Mouse (Mus musculus) lung, embryonic 15.5 days (tissue): ENCODE results near the gene Gpn3. TPM values are rescaled to one million over a fixed set of nuclear protein-coding genes. Genes with fewer than 3 reads are reported as not detected.

Experiments used
- ATAC-seq: fragments of 200-750 bp; cut with Nextera tagmentation; 2 replicates; pipeline ENCODE4 v1.8.0; 2017; ENCODE audit warnings: moderate number of reproducible peaks, borderline replicate concordance; ENCODE audit not compliant: low FRiP score, low TSS enrichment; ENCODE audit errors: extremely low read depth
- H3K27ac ChIP-seq: fragments of 300-500 bp; sonication (generic); 2 replicates; pipeline ENCODE4 v1.5.1; 2015; ENCODE audit warnings: moderate library complexity, mild to moderate bottlenecking, inconsistent platforms
- H3K27me3 ChIP-seq: fragments of 300-500 bp; sonication (generic); 2 replicates; pipeline ENCODE4 v1.6.1; 2015; ENCODE audit warnings: inconsistent platforms
- H3K36me3 ChIP-seq: fragments of 300-500 bp; sonication (generic); 2 replicates; pipeline ENCODE4 v1.6.1; 2015; ENCODE audit warnings: inconsistent platforms
- H3K4me1 ChIP-seq: fragments of 300-500 bp; sonication (generic); 2 replicates; pipeline ENCODE4 v1.6.1; 2015; ENCODE audit warnings: inconsistent platforms
- H3K4me2 ChIP-seq: fragments of 300-500 bp; sonication (generic); 2 replicates; pipeline ENCODE4 v1.6.1; 2015; ENCODE audit warnings: inconsistent platforms, mild to moderate bottlenecking, moderate library complexity
- H3K4me3 ChIP-seq: fragments of 300-500 bp; sonication (generic); 2 replicates; pipeline ENCODE4 v1.5.1; 2015; ENCODE audit warnings: mild to moderate bottlenecking, inconsistent platforms
- H3K9ac ChIP-seq: fragments of 300-500 bp; sonication (generic); 2 replicates; pipeline ENCODE4 v1.6.1; 2015; ENCODE audit warnings: inconsistent platforms
- H3K9me3 ChIP-seq: fragments of 300-500 bp; sonication (generic); 2 replicates; pipeline ENCODE4 v1.6.1; 2016; ENCODE audit warnings: inconsistent platforms
- WGBS: fragments of 180-500 bp; shearing (Covaris S2); methylation state at CpG from one replicate; pipeline ENCODE4 v1.1.7; 2015; 5-methylcytosine and 5-hydroxymethylcytosine counted together
- polyA plus RNA-seq: library from polyadenylated mRNA; unstranded; fragments of >200 nt; fragmentation: Nextera tagmentation; extraction: Ambion mirVana; gene quantifications from 2 replicates; pipeline ENCODE4 v1.2.1, GENCODE M21; 2015

Gpn3 gene
- polyA plus RNA-seq, 1 experiment from 2014 or later, result 70.5 TPM

DNA sequence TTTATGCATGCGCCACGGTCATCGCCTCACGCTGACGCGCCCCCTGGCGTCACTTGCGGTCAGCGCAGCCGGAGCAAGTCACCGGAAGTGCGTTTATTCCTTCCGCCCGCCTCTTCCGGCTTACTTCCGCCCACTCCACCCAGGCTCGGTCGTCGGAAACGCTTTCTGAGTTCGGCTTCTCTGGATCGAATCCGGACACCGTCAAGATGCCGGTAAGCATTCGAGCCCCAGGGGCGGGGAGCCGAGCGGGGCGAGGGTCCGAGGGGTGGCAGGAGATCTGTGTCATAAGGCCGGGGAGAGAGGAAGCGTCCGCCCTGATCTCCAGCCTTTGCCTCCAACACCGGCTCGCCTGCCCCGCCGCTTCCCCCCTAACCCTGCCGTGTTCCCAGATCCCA lies 20.1 kb downstream of the Gpn3 start, which contains the start of gene Arpc3:
Gene Arpc3, plus strand, starts transcription at position 93 of the 395 bp plus-strand sequence.
- no peaks in the 10 kb centered on the region for H3K9me3 ChIP-seq
- WGBS, result under 1% methylated on average over 39 of the region's 39 CpGs

DNA sequence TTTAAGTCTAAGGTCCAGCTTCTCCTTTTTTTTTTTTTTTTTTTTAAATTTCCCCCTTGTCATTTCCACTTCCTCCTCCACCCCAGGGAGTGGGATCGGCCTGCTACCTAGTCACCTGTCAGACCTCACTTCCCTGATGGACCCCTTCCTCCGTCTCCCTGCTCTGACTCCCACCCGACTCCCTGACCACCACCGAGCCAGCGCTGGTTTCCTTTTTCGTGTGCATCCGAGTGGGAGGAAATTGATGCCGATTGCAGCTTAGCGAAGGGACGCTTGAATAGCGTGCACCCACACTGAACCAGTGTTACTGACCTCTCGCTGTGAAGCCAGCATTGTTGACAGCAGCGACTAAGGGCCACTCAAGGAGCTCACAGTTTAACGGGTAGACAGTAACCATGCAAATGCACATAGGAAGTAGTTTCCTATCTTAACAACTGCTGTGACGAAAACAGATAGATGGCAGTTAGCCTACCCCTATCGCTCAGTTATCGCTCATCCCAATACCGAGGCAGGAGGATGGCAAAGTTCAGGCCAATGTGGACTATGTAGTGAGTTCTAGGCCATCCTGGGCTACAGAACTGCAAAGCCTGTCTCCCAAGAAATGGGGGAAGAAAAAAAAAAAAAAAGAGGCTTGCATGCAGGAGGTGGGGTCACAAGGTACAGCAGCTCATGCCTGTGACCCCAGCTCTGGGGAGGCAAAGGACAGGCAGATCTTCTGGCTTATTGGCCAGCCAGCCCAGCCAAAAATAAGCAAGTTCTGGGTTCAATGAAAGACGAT lies 20.7 kb downstream of the Gpn3 start:
- Histone ChIP-seq H3K4me2 (peak overlapping the region; percentile 75), H3K4me1 (peaks cover 13% of the 10 kb centered on the region), H3K27me3 (no peaks in the 10 kb centered on the region), H3K27ac (peak overlapping the region; percentile 41; the same call in 1 of the 2 replicates), H3K36me3 (peaks cover 6% of the 10 kb centered on the region; the same call in 1 of the 2 replicates), H3K9ac (peak overlapping the region; percentile 74), H3K9me3 (no peaks in the 10 kb centered on the region), H3K4me3 (peak overlapping the region; percentile 83)
- no peak for ATAC-seq
- 11% methylated on average over 19 of the region's 19 CpGs for WGBS

More for the DNA sequence above, 20.1 kb downstream of the Gpn3 start, which contains the start of gene Arpc3:
- Histone ChIP-seq H3K4me3 (peak within 1 kb of the TSS; percentile 83), H3K4me1 (peaks cover 13% of the 10 kb centered on the region), H3K27ac (peak within 1 kb of the TSS; percentile 41; the same call in 1 of the 2 replicates), H3K36me3 (peaks cover 3% of the 10 kb centered on the region; the same call in 1 of the 2 replicates), H3K27me3 (no peaks in the 10 kb centered on the region), H3K4me2 (peak within 1 kb of the TSS; percentile 75), H3K9ac (peak within 1 kb of the TSS; percentile 74)
- ATAC-seq, result peak; percentile 79

DNA sequence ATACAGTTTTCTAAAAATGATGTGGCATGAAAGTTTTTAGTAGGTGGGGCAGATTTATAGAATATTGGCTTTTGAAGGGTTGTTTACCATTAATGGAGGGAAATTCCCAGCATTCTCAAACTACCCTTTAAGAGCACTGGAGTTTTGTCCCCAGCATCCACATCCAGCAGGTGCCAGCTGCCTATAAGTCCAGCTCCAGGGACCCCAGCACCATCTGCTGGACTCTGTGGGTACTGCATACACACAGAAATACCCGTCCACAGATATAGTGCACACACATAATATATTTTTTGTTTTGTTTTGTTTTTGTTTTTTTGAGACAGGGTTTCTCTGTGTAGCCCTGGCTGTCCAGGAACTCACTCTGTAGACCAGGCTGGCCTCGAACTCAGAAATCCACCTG lies 22.2 kb downstream of the Gpn3 start:
- Histone ChIP-seq H3K27ac (no peak overlapping the region), H3K4me2 (no peak overlapping the region), H3K4me3 (no peak overlapping the region), H3K36me3 (peaks cover 10% of the 10 kb centered on the region; the same call in 1 of the 2 replicates), H3K9me3 (no peaks in the 10 kb centered on the region), H3K9ac (no peak overlapping the region), H3K4me1 (peaks cover 13% of the 10 kb centered on the region), H3K27me3 (no peaks in the 10 kb centered on the region)
- ATAC-seq, result no peak
- 45% methylated on average over 2 of the region's 2 CpGs for WGBS

DNA sequence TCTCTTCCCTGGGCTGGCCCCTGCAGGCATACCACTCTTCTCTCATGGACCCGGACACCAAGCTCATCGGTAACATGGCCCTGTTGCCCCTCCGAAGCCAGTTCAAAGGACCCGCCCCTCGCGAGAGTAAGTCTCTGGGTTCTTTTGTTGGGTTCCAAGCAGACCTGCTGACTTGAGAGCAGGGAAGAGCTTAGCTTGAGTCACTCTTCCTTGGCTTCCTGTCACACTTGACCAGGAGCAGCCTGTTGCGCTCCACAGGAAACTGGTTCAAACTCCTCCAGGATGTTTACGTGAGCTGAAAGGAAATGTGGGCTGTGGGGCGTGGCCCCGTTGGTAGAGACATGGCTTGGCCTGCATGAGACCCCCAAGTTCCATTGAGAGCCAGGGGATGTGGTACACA lies 25.1 kb downstream of the Gpn3 start:
- ATAC-seq, result peak; percentile 16; the same call in 1 of the 2 replicates
- H3K4me2 ChIP-seq, result peak overlapping the region; percentile 22; the same call in 1 of the 2 replicates
- H3K27ac ChIP-seq, result peak overlapping the region; percentile 87

DNA sequence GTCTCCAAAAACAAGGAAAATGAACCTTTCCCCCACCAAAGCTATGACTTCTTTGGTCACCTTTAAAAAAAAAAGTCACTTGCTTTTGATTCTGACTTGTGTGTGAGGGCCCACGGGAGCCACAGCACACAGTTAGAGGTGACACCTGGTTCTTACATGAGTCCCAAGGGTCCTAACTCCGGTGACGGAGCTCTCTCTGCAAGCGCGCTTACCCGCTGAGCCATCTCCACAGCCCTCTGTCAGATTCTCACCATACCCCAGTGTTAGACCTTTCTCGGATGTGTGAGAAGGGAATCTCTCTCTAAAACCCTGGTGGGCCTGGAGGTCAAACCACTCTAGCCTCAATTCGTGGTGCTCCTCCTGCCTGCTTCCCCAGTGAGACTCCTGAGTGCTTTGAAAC lies 25.8 kb downstream of the Gpn3 start:
- Histone ChIP-seq H3K4me1 (peaks cover 23% of the 10 kb centered on the region), H3K36me3 (peaks cover 24% of the 10 kb centered on the region), H3K27ac (peak overlapping the region; percentile 41), H3K27me3 (no peaks in the 10 kb centered on the region), H3K9me3 (no peaks in the 10 kb centered on the region), H3K4me3 (no peak overlapping the region), H3K9ac (no peak overlapping the region), H3K4me2 (no peak overlapping the region)
- no peak for ATAC-seq
- WGBS, result 88% methylated on average over 8 of the region's 8 CpGs

More for the DNA sequence above, 25.1 kb downstream of the Gpn3 start:
- WGBS, result 78% methylated on average over 10 of the region's 10 CpGs
- Histone ChIP-seq H3K9me3 (no peaks in the 10 kb centered on the region), H3K36me3 (peaks cover 17% of the 10 kb centered on the region; the same call in 1 of the 2 replicates), H3K9ac (no peak overlapping the region), H3K27me3 (no peaks in the 10 kb centered on the region), H3K4me1 (peaks cover 23% of the 10 kb centered on the region), H3K4me3 (peak overlapping the region; percentile 17; the same call in 1 of the 2 replicates)

- H3K27me3 ChIP-seq, result no peaks in the 10 kb centered on the region
- no peak overlapping the region for H3K4me2 ChIP-seq
- no peaks in the 10 kb centered on the region for H3K9me3 ChIP-seq
- 85% methylated on average over 8 of the region's 8 CpGs for WGBS
- H3K27ac ChIP-seq, result no peak overlapping the region
- ATAC-seq, result no peak
- peaks cover 14% of the 10 kb centered on the region; the same call in 1 of the 2 replicates for H3K4me1 ChIP-seq
- H3K36me3 ChIP-seq, result peaks cover 47% of the 10 kb centered on the region
- H3K9ac ChIP-seq, result no peak overlapping the region
- H3K4me3 ChIP-seq, result no peak overlapping the region
Observed at GRCm38 (mm10) chr5:122399871-122400270, 28.2 kb downstream of the Gpn3 start.

DNA sequence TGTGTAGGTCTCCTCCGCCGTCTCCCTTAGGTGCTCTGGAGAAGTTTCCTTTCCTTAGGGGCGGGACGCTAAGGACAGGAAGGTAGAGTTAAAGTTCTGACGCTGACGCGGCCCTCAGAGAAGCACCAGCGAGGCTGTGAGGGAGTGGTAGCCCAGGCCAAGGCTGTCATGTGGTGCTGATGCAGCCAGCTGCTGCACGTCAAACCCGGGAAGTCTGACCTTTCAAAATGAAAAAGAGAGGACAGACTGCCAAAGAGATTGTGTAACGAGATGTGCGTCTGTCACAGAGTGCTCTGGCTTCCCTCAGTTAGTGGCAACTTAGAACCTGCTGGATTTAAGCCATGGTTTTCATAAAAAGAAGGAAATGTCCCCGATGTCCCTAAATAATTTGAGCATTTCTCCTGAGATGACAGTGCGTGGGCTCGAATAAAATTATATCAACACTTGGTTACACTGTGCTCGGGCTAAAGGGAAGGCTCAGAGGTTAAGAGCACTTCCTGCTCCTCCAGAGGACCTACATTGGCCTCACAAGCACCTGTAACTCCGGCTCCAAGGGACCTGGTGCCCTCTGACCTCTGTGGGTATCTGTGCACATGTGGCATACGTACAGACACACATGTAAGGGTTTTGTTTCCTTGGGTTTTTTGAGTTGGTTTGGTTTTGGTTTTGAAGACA lies 29.1 kb downstream of the Gpn3 start:
- no peak overlapping the region for H3K4me3 ChIP-seq
- H3K4me1 ChIP-seq, result peaks cover 14% of the 10 kb centered on the region; the same call in 1 of the 2 replicates
- ATAC-seq, result peak; percentile 59; the same call in 1 of the 2 replicates
- H3K36me3 ChIP-seq, result peaks cover 56% of the 10 kb centered on the region
- H3K4me2 ChIP-seq, result no peak overlapping the region
- H3K27me3 ChIP-seq, result no peaks in the 10 kb centered on the region
- H3K27ac ChIP-seq, result no peak overlapping the region
- no peaks in the 10 kb centered on the region for H3K9me3 ChIP-seq
- WGBS, result 54% methylated on average over 18 of the region's 18 CpGs
- no peak overlapping the region for H3K9ac ChIP-seq

DNA sequence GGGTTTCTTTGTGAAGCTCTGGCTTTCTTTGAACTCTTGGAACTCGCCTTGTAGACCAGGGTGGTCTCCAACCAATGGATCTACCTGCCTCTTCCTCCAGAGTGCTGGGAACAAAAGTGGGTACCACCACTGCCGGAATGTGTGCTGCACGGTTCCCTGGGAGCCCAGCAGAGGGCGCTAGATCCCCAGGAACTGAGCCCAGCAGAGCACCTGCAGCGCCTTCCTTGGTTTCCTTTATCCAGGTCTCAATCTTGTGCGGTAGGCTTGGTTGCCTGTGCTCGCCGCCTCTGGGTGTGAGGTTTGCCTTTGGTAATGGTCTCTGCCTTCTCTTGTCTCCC lies 29.6 kb downstream of the Gpn3 start:
- WGBS, result 32% methylated on average over 8 of the region's 8 CpGs
- Histone ChIP-seq H3K27me3 (no peaks in the 10 kb centered on the region), H3K9me3 (no peaks in the 10 kb centered on the region), H3K27ac (no peak overlapping the region), H3K36me3 (peaks cover 61% of the 10 kb centered on the region), H3K4me2 (no peak overlapping the region), H3K4me1 (peaks cover 14% of the 10 kb centered on the region; the same call in 1 of the 2 replicates), H3K4me3 (no peak overlapping the region), H3K9ac (no peak overlapping the region)
- no peak; the same call in 1 of the 2 replicates for ATAC-seq

GRCm38 (mm10) chr5:122402160-122402559 lies 30.5 kb downstream of the Gpn3 start:
- H3K36me3 ChIP-seq, result peaks cover 65% of the 10 kb centered on the region

DNA sequence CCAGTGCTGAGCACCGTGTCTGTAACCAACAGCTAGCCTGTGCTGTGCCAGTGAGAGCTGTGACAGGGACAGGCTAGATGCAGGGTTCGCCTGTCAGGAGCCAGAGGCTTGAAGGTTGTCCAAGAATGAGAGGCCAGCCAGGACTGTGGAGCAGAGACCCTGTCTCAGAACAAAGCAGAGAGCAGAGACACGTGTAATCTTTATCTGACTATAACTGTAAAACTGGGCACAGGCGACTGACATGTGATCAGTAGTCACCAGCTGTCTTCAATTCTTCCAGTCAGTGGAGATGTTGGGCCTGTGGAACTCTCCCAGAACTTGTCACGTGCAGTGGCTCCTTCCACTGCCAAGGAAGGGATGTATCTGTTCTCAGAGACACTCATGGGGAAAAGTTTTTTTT lies 31.1 kb downstream of the Gpn3 start:
- Histone ChIP-seq H3K9me3 (no peaks in the 10 kb centered on the region), H3K36me3 (peaks cover 68% of the 10 kb centered on the region), H3K4me1 (peaks cover 14% of the 10 kb centered on the region; the same call in 1 of the 2 replicates), H3K4me2 (no peak overlapping the region), H3K27ac (no peak overlapping the region), H3K9ac (no peak overlapping the region), H3K27me3 (no peaks in the 10 kb centered on the region), H3K4me3 (no peak overlapping the region)
- 73% methylated on average over 5 of the region's 5 CpGs for WGBS
- ATAC-seq, result peak; percentile 56; the same call in 1 of the 2 replicates

More at GRCm38 (mm10) chr5:122402160-122402559, 30.5 kb downstream of the Gpn3 start:
- H3K9ac ChIP-seq, result no peak overlapping the region
- H3K27ac ChIP-seq, result no peak overlapping the region
- H3K9me3 ChIP-seq, result no peaks in the 10 kb centered on the region
- H3K4me3 ChIP-seq, result no peak overlapping the region
- ATAC-seq, result no peak
- H3K4me2 ChIP-seq, result no peak overlapping the region
- WGBS, result 79% methylated on average over 13 of the region's 13 CpGs
- H3K4me1 ChIP-seq, result peaks cover 14% of the 10 kb centered on the region; the same call in 1 of the 2 replicates
- no peaks in the 10 kb centered on the region for H3K27me3 ChIP-seq

DNA sequence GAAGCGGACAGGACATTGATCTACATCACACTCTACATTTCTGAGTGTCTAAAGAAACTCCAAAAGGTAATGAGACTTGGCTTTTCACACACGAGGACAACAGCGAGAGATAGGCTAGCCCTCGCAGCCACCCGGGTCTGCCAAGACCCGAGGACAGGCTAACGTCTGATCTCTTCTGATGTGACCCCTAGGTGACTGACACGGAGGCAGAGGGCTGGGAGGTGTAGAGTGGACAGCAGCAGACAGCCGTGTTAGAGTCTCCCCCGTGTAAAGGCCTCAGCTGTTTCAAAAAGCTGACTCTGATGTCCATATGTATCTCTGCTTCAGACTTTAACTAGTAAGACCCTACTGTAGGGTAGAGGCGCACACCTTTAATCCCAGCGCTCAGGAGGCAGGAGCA lies 31.7 kb downstream of the Gpn3 start:
- WGBS, result 83% methylated on average over 12 of the region's 12 CpGs
- Histone ChIP-seq H3K4me1 (peaks cover 14% of the 10 kb centered on the region; the same call in 1 of the 2 replicates), H3K9ac (no peak overlapping the region), H3K4me2 (no peak overlapping the region), H3K9me3 (no peaks in the 10 kb centered on the region), H3K27me3 (no peaks in the 10 kb centered on the region), H3K36me3 (peaks cover 68% of the 10 kb centered on the region), H3K27ac (no peak overlapping the region), H3K4me3 (no peak overlapping the region)
- ATAC-seq, result no peak
